ENCODE assay signal across 9 mouse cellular contexts in the genomic region with DNA sequence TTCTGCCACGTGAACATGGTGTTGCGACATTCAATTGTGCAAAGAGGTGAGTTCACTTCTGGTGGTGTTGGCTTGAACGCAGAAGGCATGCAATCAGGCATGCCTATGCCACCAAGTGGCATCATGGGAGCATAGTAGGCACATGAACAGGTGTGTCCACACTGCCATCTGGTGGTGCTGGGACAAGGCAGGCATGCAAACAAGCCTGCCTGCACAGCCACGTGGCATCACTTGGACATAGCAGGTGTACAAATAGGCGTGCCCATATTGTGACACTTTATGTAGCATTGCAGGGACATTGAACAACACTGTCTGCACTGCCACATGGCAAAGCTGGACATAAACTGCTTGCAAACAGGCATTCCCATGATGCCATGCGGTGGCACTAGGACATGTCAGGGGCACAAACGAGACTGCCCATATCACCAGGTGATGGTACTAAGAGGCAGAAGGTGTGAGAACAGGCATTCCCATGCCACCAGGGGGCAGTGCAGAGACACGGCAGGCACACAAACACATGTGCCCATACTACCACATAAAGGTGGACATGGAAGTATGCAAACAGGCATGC. TPM values are rescaled to one million over a fixed set of nuclear protein-coding genes. Genes with fewer than 3 reads are reported as not detected.
A peak's percentile ranks its signal among the peaks of the same experiment; 100 is the strongest.
DNase-seq lines count a peak whose midpoint lies in the region; ATAC-seq and TF ChIP-seq lines count a peak whose summit lies in the region.
"Had no signal": no experiment of that assay in that cellular context is flagged by ENCODE, and none has a peak within 500 bp of the region (broad histone marks: within the 10 kb centered on the region; RNA-seq: fewer than 3 reads in every experiment).

No protein-coding gene starts in this region.

- H3K27ac ChIP-seq in embryonic fibroblast, embryonic 13.5 days (ENCODE audit: insufficient read depth, low read length) = no peak overlapping the region
- no peak overlapping the region for H3K27ac ChIP-seq in midbrain, embryonic 12.5 days (replicated peaks)
- H3K27ac ChIP-seq: liver, embryonic 15.5 days had no signal

- DNase-seq in gastrocnemius, adult 18-20 months (ENCODE audit: low spot score) = peak; percentile 55
- no peak for DNase-seq in gastrocnemius, postnatal 25 days
- DNase-seq in adrenal gland, postnatal 25 days = peak; percentile 63
- peak; percentile 49 for DNase-seq in hindlimb bud, embryonic 11.5 days (ENCODE audit: extremely low spot score, low read depth, low spot score)
- peak; percentile 56 to 72 for DNase-seq in left cerebral cortex, postnatal 25 days (ENCODE audit: low spot score in 2 of 2)
- peak; percentile 56 for DNase-seq in spleen, adult 12 weeks (ENCODE audit: low spot score)

- H3K9me3 ChIP-seq in midbrain, embryonic 12.5 days = no peaks in the 10 kb centered on the region
- H3K9me3 ChIP-seq: liver, embryonic 15.5 days had no signal

- H3K36me3 ChIP-seq in midbrain, embryonic 12.5 days = no peaks in the 10 kb centered on the region
- H3K36me3 ChIP-seq: liver, embryonic 15.5 days had no signal

- no peaks in the 10 kb centered on the region for H3K4me1 ChIP-seq in embryonic fibroblast, embryonic 13.5 days (ENCODE audit: control insufficient read depth, insufficient read depth, low read length)
- H3K4me1 ChIP-seq in midbrain, embryonic 12.5 days = no peaks in the 10 kb centered on the region

- WGBS in midbrain, embryonic 12.5 days = 76% methylated on average over 8 of the region's 8 CpGs

- no peak overlapping the region for H3K4me3 ChIP-seq in embryonic fibroblast, embryonic 13.5 days (ENCODE audit: insufficient read depth, low read length)
- no peak overlapping the region for H3K4me3 ChIP-seq in midbrain, embryonic 12.5 days
- H3K4me3 ChIP-seq: liver, embryonic 15.5 days had no signal

- H3K9ac ChIP-seq in midbrain, embryonic 12.5 days (replicated peaks) = no peak overlapping the region
- H3K9ac ChIP-seq: liver, embryonic 15.5 days had no signal

- TF ChIP-seq POLR2A in embryonic fibroblast, embryonic 13.5 days (IDR thresholded peaks at IDR 0.05; ENCODE audit: low read depth, low read length) = no peak

- peaks cover 10% of the 10 kb centered on the region; the same call in 1 of the 2 replicates for H3K27me3 ChIP-seq in midbrain, embryonic 12.5 days
- H3K27me3 ChIP-seq: liver, embryonic 15.5 days had no signal

- no peak overlapping the region for H3K4me2 ChIP-seq in midbrain, embryonic 12.5 days (replicated peaks)
- H3K4me2 ChIP-seq: liver, embryonic 15.5 days had no signal

- ATAC-seq in midbrain, embryonic 12.5 days (ENCODE audit: low FRiP score, low read depth) = peak; percentile 16; the same call in 1 of the 2 replicates

- intact Hi-C loops in left cerebral cortex, postnatal 25 days (cut with DNase I) = loop anchor here (5.0 kb wide), 1 partner anchor 62 kb away; no protein-coding TSS in a partner anchor

- TF ChIP-seq CTCF in embryonic fibroblast, embryonic 13.5 days (IDR thresholded peaks at IDR 0.05; ENCODE audit: borderline replicate concordance, insufficient read depth, low read length) = peak; percentile 99

RNA-seq across cellular contexts. Expression of gene P4ha1, which starts 27.8 kb away (rescaled TPM):
- 10 to 100 TPM; 32.0 to 41.6 TPM for total RNA-seq in gastrocnemius, adult 18-20 months (2021)
- 10 to 100 TPM; 26.2 to 27.3 TPM for total RNA-seq in gastrocnemius, postnatal 25 days (2021)
- 30.3 and 53.3 TPM in 2 replicates for total RNA-seq in adrenal gland, postnatal 25 days (2021)
- 209 and 226 TPM in 2 replicates for polyA plus RNA-seq in embryonic fibroblast, embryonic 13.5 days (2011; ENCODE audit: insufficient read length, low read depth, missing spikeins)
- 10 to 100 TPM; 43.4 to 48.1 TPM for total RNA-seq in left cerebral cortex, postnatal 25 days (2021)
- polyA plus RNA-seq in midbrain, embryonic 12.5 days (2016; fragmentation: Nextera tagmentation; extraction: Ambion mirVana) = 35.5 and 38.2 TPM in 2 replicates
